Mouse (Mus musculus): ENCODE results near the gene Wasl.

DNA sequence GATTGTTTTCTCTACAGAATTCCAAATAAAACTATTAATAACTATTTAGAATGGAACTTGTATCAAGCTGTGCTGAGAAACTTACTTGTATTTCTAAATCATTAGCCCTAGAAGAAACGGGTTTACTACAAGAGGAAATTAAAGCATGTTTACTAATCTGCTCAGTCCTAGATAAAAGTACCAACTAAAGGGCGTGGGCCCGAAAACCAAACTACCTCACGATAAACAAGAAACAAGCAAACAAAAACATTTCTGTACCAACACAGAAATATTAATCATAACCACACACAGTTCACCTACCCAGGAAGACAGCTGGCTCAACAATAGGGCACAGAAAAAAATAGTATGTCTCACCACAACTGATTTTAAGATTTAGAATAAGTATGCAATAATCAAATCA lies 16.4 kb downstream of the Wasl start:
- TF ChIP-seq CTCF (IDR thresholded peaks at IDR 0.05; ENCODE audit: low read depth, low read length) (no peak), POLR2AphosphoS5 (IDR thresholded peaks at IDR 0.05; ENCODE audit: insufficient replicate concordance, low read depth, low read length) (no peak)
